ENCODE assay signal across 9 mouse cellular contexts in genomic region chr16:36784594-36785313, GRCm38 (mm10). TPM values are rescaled to one million over a fixed set of nuclear protein-coding genes. Genes with fewer than 3 reads are reported as not detected.
DNase-seq lines count a peak whose midpoint lies in the region; ATAC-seq and TF ChIP-seq lines count a peak whose summit lies in the region.
"Had no signal": no experiment of that assay in that cellular context is flagged by ENCODE, and none has a peak within 500 bp of the region (broad histone marks: within the 10 kb centered on the region; RNA-seq: fewer than 3 reads in every experiment).

Gene Slc15a2, minus strand, starts transcription at chr16:36784962.

- no peaks in the 10 kb centered on the region for H3K27me3 ChIP-seq in kidney, postnatal 0 days (ENCODE audit: insufficient read depth, low read length)
- no peaks in the 10 kb centered on the region for H3K27me3 ChIP-seq in lung, postnatal 0 days (replicated peaks; ENCODE audit: insufficient read depth, low read length)

- TF ChIP-seq EP300 in lung, postnatal 0 days (IDR thresholded peaks at IDR 0.05), result no peak

- no peaks in the 10 kb centered on the region for H3K36me3 ChIP-seq in kidney, postnatal 0 days (ENCODE audit: insufficient read depth, low read length)
- no peaks in the 10 kb centered on the region for H3K36me3 ChIP-seq in lung, postnatal 0 days (ENCODE audit: insufficient read depth, low read length)

- TF ChIP-seq CTCF in kidney, postnatal 0 days (IDR thresholded peaks at IDR 0.05; ENCODE audit: low read depth), result no peak
- no peak for TF ChIP-seq CTCF in lung, postnatal 0 days (IDR thresholded peaks at IDR 0.05)

- H3K9ac ChIP-seq in kidney, postnatal 0 days (ENCODE audit: low read depth, low read length), result peak within 1 kb of the TSS; percentile 31; the same call in 1 of the 2 replicates
- H3K9ac ChIP-seq in lung, postnatal 0 days (replicated peaks; ENCODE audit: low read depth), result peak within 1 kb of the TSS; percentile 20; the same call in 1 of the 2 replicates

- H3K4me3 ChIP-seq in kidney, postnatal 0 days (replicated peaks; ENCODE audit: low read depth, low read length), result peak within 1 kb of the TSS; percentile 16; the same call in 1 of the 2 replicates
- H3K4me3 ChIP-seq in lung, postnatal 0 days (ENCODE audit: low read depth, low read length), result peak within 1 kb of the TSS; percentile 39

- no peak for ATAC-seq in kidney, postnatal 0 days (replicated peaks; ENCODE audit: low FRiP score, low read depth)
- ATAC-seq in lung, postnatal 0 days, result no peak

- H3K9me3 ChIP-seq in kidney, postnatal 0 days (replicated peaks; ENCODE audit: low read length), result no peaks in the 10 kb centered on the region
- no peaks in the 10 kb centered on the region for H3K9me3 ChIP-seq in lung, postnatal 0 days (ENCODE audit: low read length)

- 0 out of 2 replicates have a peak within 1 kb of the TSS, but pooled peaks have one; percentile 33 for H3K27ac ChIP-seq in kidney, postnatal 0 days
- peak within 1 kb of the TSS; percentile 5; the same call in 1 of the 2 replicates for H3K27ac ChIP-seq in lung, postnatal 0 days (ENCODE audit: low read length)
- H3K27ac ChIP-seq: macrophage had no signal

- H3K4me1 ChIP-seq in kidney, postnatal 0 days (replicated peaks; ENCODE audit: insufficient read depth, low read length), result 0 out of 2 replicates have a peak, but pooled peaks cover 3% of the 10 kb centered on the region
- H3K4me1 ChIP-seq in lung, postnatal 0 days (ENCODE audit: insufficient read depth, low read depth, low read length), result no peaks in the 10 kb centered on the region; the same call in 1 of the 2 replicates

- peak within 1 kb of the TSS; percentile 41 for H3K4me2 ChIP-seq in kidney, postnatal 0 days (ENCODE audit: low read length)
- H3K4me2 ChIP-seq in lung, postnatal 0 days (replicated peaks; ENCODE audit: low read depth, low read length), result peak within 1 kb of the TSS; percentile 42

- peak; percentile 4 for DNase-seq in adrenal gland, postnatal 14 days
- DNase-seq in adrenal gland, adult 2 months, result no peak
- DNase-seq in retina, postnatal 7 days (ENCODE audit: low read depth, low spot score), result peak; percentile 11
- no peak for DNase-seq in retina, postnatal 1 day
- DNase-seq in kidney, postnatal 0 days (ENCODE audit: low spot score), result peak; percentile 21
- DNase-seq in lung, postnatal 0 days (ENCODE audit: low spot score), result peak; percentile 66
- no peak for DNase-seq in thymus, postnatal 10 days (ENCODE audit: low spot score in 2 of 2)
- no peak for DNase-seq in urinary bladder, adult 18-20 months (ENCODE audit: low spot score in 2 of 2)

- WGBS in kidney, postnatal 0 days, result 61% methylated on average over 10 of the region's 10 CpGs
- 48% methylated on average over 10 of the region's 10 CpGs for WGBS in lung, postnatal 0 days

RNA-seq across cellular contexts. Expression of gene Slc15a2, which starts in this region (rescaled TPM):
- total RNA-seq in adrenal gland, postnatal 14 days (2021), result 2.6 and 5.3 TPM in 2 replicates
- total RNA-seq in adrenal gland, adult 2 months (2021), result 1 to 10 TPM; 4.1 to 5.3 TPM
- 0.20 TPM in 1 of 2 replicates, not detected in the other for polyA plus RNA-seq in adrenal gland, adult 2 months (2012; rRNA removed)
- polyA plus RNA-seq in kidney, postnatal 0 days (2015; fragmentation: Nextera tagmentation; extraction: Ambion mirVana), result 44.5 and 56.0 TPM in 2 replicates
- 57.3 and 75.1 TPM in 2 replicates for polyA plus RNA-seq in lung, postnatal 0 days (2015; fragmentation: Nextera tagmentation; extraction: Ambion mirVana)

Comparison
In these comparisons a context has a peak if more than half of its experiments do, and no peak if none do; other contexts are left out.
1. RNA of gene Slc15a2 (polyA plus RNA-seq): 57.3 to 75.1 TPM in lung, postnatal 0 days and 44.5 to 56.0 TPM in kidney, postnatal 0 days; 0.20 TPM in adrenal gland, adult 2 months; every median in the first group is over 10 times any median in the second.
2. DNase-seq: peak in adrenal gland, postnatal 14 days (single experiment), retina, postnatal 7 days (single experiment), kidney, postnatal 0 days (single experiment) and lung, postnatal 0 days (single experiment); none in adrenal gland, adult 2 months (single experiment), retina, postnatal 1 day (single experiment), thymus, postnatal 10 days (0 of 2) and urinary bladder, adult 18-20 months (0 of 2).